Mouse (Mus musculus) kidney, adult 8-10 months (tissue): ENCODE data around the gene Shq1.
A peak's percentile ranks its signal among the peaks of the same experiment; 100 is the strongest.

Experiments
- DNase-seq, 2 experiments: peaks; one replicate each; pipeline ENCODE4 v3.0.0; 2022

Gene Shq1

GRCm38 (mm10) chr6:100667644-100668043 lies 3.3 kb downstream of the Shq1 start:
- DNase-seq = no peak

- DNase-seq = no peak
These were observed 8.7 kb downstream of the Shq1 start for GRCm38 (mm10) chr6:100662224-100662623.

- DNase-seq = no peak
These were observed 10.6 kb downstream of the Shq1 start for GRCm38 (mm10) chr6:100660395-100660794.

DNA sequence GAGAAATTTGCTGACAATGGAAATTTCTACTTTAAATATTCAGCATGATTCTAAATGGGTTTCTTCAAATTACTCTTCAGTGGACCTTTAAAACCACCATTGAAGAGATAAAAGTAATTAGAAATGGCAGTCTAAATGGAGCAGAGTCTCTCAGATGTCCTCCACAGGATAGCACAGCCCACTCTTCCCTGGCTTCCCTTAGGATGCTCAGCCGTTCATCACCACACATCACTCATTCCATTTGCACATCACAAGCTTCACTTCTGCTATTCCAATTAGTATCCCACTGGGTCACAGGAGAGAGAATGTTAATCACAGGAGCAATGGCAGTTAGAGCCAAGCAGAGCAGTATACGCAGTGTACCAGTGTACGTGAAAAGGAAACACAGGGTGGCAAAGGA lies 18.4 kb downstream of the Shq1 start:
- DNase-seq = no peak

GRCm38 (mm10) chr6:100647196-100647595 lies 23.8 kb downstream of the Shq1 start:
- DNase-seq = peak in 1 of 2 experiments; percentile 10

GRCm38 (mm10) chr6:100645469-100646201 lies 25.3 kb downstream of the Shq1 start:
- DNase-seq = peak; percentile 41 to 43

GRCm38 (mm10) chr6:100644631-100645030 lies 26.3 kb downstream of the Shq1 start:
- DNase-seq = no peak

DNA sequence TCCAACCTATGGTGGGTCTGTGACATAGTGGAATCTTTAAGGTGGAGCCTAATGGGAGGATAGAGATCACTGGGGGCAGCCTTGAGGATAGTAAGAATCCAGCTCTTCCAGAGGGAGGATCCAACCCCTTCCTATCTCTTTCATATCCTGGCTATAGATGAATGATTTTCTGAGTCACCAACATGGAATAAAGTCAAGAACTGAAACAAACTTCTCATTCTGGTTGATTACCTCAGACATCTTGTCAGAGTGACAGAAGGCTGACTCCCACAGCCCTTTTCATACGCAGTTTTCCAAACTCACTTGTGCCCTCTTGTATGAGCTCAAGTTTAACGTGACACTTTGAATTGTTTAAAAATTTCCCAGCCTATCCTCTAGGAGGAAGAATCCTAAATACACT lies 28.2 kb downstream of the Shq1 start:
- no peak for DNase-seq

DNA sequence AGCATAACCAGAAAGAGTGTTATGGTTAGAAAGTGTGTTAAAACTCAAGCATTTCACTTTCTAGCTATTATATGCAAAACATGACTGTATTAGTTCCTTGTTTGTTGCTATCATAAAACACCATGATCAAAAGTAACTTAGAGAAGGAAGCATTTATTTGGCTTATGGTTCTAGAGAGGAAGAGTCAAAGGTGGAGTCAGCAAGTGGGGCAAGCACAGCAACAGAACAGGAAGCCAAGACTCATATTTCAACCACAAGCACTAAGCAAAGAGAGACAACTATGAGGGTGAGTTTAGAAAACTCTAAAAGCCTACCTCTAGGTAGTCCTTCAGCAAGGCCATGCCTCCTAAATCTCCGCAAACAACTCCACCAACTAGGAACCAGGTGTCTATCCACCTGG lies 30.4 kb downstream of the Shq1 start:
- no peak for DNase-seq

DNA sequence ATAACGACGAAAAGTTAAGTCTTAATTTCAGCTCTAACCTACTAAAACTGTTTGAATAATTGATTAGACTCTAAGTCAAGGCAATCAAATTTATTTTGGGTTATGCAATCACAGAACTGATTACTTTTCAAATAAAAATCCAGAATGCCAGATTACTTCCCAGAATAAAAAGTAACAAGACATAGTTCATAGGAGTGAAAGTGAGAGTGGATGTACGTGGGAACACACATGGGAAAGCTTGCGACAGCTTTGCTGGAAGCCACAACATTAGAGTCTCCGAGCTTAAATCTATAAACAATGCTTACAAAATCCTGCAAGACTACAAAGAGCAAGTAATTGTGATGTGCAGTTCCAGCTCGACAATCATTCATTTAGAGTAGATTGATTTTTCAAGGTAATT lies 41.9 kb downstream of the Shq1 start:
- no peak for DNase-seq

- DNase-seq = no peak
These were observed 42.7 kb downstream of the Shq1 start for GRCm38 (mm10) chr6:100628223-100628622.

GRCm38 (mm10) chr6:100623922-100624321 lies 47.0 kb downstream of the Shq1 start:
- DNase-seq = no peak

DNA sequence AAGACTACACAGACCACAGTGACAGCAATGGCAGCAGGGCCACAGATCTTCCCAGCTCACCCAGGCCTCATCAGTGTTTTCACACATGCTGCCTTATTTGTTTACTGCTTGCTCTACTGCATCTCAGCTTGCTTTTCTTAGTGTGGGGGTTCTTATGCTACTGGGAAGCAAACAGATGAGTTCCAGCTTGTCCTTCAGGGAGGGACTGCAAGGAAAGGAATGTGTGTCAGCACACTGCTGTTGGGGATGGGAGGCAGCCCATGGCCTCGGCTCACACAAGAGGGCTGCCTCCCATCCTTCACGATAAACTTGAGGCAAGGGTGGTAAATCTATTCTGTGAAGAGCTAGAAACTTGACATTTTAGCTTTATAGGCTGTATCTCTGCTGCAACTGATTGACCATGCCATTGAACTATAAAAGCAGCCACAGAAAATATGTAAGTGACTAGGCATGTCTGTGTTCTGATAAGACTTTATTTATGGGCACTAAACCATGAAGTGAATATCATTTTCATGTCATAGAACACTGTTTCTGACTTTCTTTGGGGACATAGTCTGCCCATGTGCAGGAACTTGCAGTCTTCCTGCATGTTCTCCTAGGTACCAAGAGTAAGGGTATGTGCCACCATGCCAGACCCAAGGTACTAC lies 48.0 kb downstream of the Shq1 start:
- DNase-seq = no peak

DNA sequence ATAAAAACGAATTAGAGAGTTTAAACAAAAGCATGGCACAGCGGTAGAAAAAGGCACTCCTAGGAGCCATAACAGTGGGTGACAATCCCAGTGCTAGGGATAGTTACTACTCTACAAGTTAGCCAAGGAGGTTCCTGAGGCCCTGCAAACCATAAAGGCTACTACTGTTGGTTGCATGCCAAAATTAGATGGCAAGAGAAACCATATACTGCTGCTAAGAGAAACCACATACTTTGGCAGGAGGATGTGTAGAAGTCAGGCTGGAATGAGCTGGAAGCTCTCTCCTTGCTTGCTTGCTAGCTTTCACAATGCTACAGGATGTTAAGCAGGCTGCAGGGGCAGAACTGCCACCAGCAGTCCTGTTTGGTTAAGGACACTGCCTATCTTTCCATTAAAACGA lies 50.5 kb downstream of the Shq1 start:
- no peak for DNase-seq

GRCm38 (mm10) chr6:100619309-100619708 lies 51.6 kb downstream of the Shq1 start:
- no peak for DNase-seq

DNA sequence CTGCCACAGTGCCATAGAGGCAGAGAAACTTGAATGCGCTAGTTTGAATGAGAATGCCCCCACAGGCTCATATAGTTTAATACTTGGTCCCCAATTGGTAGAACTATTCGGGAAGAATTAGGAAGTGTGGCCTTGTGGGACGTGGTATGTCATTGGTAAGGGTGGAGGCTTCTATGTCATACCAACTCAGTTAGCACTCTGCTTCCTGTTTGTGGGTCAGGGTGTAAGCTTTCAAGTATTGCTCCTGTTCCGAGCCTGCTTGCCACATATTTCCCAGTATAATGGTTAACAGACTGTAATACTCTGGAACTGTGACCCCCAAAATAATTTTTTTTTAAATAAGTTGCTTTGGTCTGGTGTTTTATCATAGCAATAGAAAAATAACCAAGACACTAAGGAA lies 54.8 kb downstream of the Shq1 start:
- DNase-seq = no peak

- no peak for DNase-seq
These were observed 57.2 kb downstream of the Shq1 start for GRCm38 (mm10) chr6:100613593-100614267.

GRCm38 (mm10) chr6:100610897-100611575 lies 59.9 kb downstream of the Shq1 start:
- DNase-seq = no peak

- DNase-seq = no peak
These were observed 60.8 kb downstream of the Shq1 start for GRCm38 (mm10) chr6:100610182-100610581.

DNA sequence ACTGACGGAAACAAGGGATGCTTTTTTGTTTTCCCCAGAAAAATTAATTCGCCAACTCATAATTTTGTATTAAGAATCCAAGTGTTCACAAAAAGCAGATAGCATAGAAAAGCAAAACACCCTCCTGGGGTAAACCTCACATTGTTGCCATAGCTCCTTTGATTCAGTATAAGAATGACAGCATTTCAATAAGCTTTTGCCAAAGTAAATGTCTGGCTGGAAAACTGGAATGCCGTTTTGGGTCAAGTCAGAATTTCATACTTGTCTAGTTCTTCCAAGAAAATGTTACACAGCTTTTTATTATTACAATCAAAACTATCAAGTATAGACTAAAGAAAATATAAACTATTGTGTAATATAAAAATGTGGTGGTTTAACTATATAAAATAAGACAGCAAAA lies 61.7 kb downstream of the Shq1 start:
- no peak for DNase-seq

DNA sequence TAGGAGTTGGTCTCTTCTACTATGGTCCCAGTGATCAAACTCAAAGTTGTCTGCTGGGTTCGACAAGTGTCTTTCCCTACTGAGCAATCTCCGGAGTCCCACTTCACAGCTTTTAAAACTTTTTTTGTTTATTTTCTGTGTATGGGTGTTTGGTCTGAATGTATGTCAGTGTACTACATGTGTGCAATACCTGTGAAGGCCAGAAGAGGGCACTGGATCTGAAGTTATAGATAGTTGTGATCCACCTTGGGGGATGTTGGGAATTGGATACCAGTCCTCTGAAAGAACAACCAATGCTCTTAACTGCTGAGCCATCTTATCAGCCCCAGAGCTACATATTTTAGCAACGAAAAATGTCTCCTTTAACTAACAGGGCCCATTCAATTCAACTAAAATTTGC lies 62.5 kb downstream of the Shq1 start:
- DNase-seq = peak in 1 of 2 experiments; percentile 41

- no peak for DNase-seq
These were observed 64.2 kb downstream of the Shq1 start for GRCm38 (mm10) chr6:100606805-100607204.

GRCm38 (mm10) chr6:100603702-100604101 lies 67.3 kb downstream of the Shq1 start:
- DNase-seq = no peak

DNA sequence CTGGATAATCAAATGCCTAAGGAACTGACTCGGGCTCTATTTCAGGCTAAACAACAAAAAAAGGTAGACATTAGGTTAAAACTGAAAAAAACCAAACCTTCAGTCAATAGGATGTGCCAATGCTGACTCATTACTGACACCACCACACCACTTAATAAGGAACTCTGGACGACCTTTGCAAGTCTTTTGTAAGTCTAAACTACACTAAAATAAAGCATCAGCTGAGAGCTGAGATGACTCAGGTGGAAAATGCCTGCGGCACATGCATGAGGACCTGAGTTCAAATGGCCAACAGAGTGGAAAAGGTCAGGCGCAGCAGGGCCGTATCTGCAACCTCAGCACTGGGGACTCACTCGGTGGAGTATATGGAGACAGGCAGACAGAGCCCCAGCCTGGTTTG lies 69.3 kb downstream of the Shq1 start:
- no peak for DNase-seq
